Mouse (Mus musculus) neural tube, embryonic 11.5 days (tissue): ENCODE data around the gene Neu3. TPM values are rescaled to one million over a fixed set of nuclear protein-coding genes. Genes with fewer than 3 reads are reported as not detected.
A peak's percentile ranks its signal among the peaks of the same experiment; 100 is the strongest.

ENCODE experiments used
- ATAC-seq: fragments of 200-750 bp; cut with Nextera tagmentation; 2 replicates; pipeline ENCODE4 v1.8.0; 2017; ENCODE audit warnings: moderate number of reproducible peaks, mild to moderate bottlenecking, moderate TSS enrichment, moderate library complexity; ENCODE audit not compliant: insufficient read depth, low FRiP score, low TSS enrichment
- DNase-seq: peaks from one replicate; pipeline ENCODE4 v3.0.0-alpha.2; 2015; ENCODE audit warnings: low spot score
- H3K27ac ChIP-seq: fragments of 300-500 bp; sonication (generic); 2 replicates; pipeline ENCODE4 v1.5.1; 2014; ENCODE audit warnings: low read depth, mild to moderate bottlenecking, low read length
- H3K27me3 ChIP-seq: fragments of 300-500 bp; sonication (generic); 2 replicates; pipeline ENCODE4 v1.6.1; 2014; ENCODE audit warnings: mild to moderate bottlenecking, low read length, mixed read lengths; ENCODE audit not compliant: control insufficient read depth, insufficient read depth
- H3K36me3 ChIP-seq: fragments of 300-500 bp; sonication (generic); 2 replicates; pipeline ENCODE4 v1.6.1; 2014; ENCODE audit warnings: mild to moderate bottlenecking, low read length, moderate library complexity, mixed read lengths; ENCODE audit not compliant: control insufficient read depth, insufficient read depth
- H3K4me1 ChIP-seq: fragments of 300-500 bp; sonication (generic); 2 replicates; pipeline ENCODE4 v1.6.1; 2014; ENCODE audit warnings: low read length, mixed read lengths; ENCODE audit not compliant: control insufficient read depth, insufficient read depth
- H3K4me2 ChIP-seq: fragments of 300-500 bp; sonication (generic); 2 replicates; pipeline ENCODE4 v1.6.1; 2014; ENCODE audit warnings: low read depth, mild to moderate bottlenecking, moderate library complexity
- H3K4me3 ChIP-seq: fragments of 300-500 bp; sonication (generic); 2 replicates; pipeline ENCODE4 v1.5.1; 2014; ENCODE audit warnings: low read depth, low read length
- H3K9ac ChIP-seq: fragments of 300-500 bp; sonication (generic); 2 replicates; pipeline ENCODE4 v1.6.1; 2014; ENCODE audit warnings: mild to moderate bottlenecking, low read length
- H3K9me3 ChIP-seq: fragments of 300-500 bp; sonication (generic); 2 replicates; pipeline ENCODE4 v1.6.1; 2016; ENCODE audit warnings: low read length; ENCODE audit not compliant: control insufficient read depth
- WGBS: fragments of 180-500 bp; shearing (Covaris S2); extraction: QIAGEN DNeasy Blood & Tissue Kit; methylation state at CpG from one replicate; pipeline ENCODE4 v1.1.7; 2014; 5-methylcytosine and 5-hydroxymethylcytosine counted together
- polyA plus RNA-seq: library from polyadenylated mRNA; unstranded; fragments of >200 nt; fragmentation: Nextera tagmentation; extraction: Ambion mirVana; gene quantifications from 2 replicates; pipeline ENCODE4 v1.2.1, GENCODE M21; 2014

Neu3 gene
- polyA plus RNA-seq, 1 experiment from 2014 or later, result 2.0 TPM

DNA sequence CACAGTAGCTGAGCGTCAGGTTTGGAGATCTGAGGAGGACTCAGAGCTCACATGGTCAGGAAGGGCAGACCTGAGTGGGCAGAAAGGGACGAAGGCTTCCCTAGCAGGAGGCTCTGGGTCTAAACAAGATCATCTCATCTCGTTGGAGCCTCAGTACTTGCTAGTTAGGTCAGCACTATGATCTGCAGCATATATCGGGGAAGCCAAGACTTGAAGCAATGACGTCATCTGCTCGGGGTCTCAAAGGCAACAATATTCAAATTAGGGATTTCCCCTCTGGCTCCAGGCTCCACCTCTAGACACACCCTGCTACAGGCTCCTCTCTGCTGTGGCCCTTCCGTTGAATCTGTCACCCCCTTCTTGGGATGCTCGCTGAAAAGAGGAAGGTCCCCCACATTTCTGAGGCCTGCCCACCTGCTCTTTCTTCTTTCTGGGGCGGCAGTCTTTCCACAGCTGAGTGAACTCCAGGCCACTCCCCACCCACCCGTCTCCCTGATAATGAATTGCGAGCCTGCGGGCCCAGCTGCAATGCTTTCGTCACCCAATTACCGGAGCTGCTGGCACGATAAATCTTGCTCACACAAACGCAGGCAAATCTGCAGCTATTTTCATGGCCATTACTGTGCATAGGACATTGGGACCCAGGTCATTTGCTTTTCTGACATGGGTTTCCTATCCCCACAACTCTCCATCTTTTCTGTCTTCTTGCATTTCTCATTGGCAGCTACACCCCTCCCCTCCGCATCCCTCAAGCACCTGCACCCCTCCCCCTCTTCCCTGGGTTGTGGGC is 32.8 kb downstream of the Neu3 start:
- Histone ChIP-seq H3K27ac (peak overlapping the region; percentile 65; the same call in 1 of the 2 replicates), H3K9me3 (no peaks in the 10 kb centered on the region), H3K36me3 (no peaks in the 10 kb centered on the region), H3K4me2 (peak overlapping the region; percentile 26), H3K27me3 (no peaks in the 10 kb centered on the region), H3K9ac (no peak overlapping the region), H3K4me1 (peaks cover 6% of the 10 kb centered on the region; the same call in 1 of the 2 replicates), H3K4me3 (no peak overlapping the region)
- ATAC-seq (peak; percentile 77), DNase-seq (peak; percentile 77)
- 10% methylated on average over 17 of the region's 17 CpGs for WGBS

DNA sequence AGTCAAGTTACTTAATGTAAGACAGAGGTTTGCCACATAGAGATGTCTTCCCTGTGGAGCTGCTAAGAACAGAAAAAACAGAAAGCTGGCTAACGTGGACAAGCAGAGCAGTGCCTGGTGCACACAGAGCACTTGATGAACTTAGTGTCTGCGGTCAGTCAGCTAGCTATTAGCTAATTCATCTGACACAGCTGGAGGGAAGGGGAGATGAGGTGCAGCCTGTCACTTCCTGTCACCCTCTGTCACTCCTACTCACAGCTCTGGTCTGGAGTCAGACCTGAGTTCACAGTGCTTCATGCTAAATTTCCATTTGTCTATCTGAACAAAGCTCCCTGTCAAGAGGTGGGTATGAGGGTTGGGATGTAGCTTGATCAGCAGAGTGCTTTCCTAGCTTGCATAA is 34.1 kb downstream of the Neu3 start:
- Histone ChIP-seq H3K36me3 (no peaks in the 10 kb centered on the region), H3K4me2 (no peak overlapping the region), H3K9ac (no peak overlapping the region), H3K27me3 (no peaks in the 10 kb centered on the region), H3K4me3 (no peak overlapping the region), H3K4me1 (peaks cover 6% of the 10 kb centered on the region; the same call in 1 of the 2 replicates), H3K9me3 (no peaks in the 10 kb centered on the region), H3K27ac (no peak overlapping the region)
- WGBS, result 50% methylated on average over 2 of the region's 2 CpGs
- ATAC-seq (no peak), DNase-seq (no peak)

GRCm38 (mm10) chr7:99790816-99791215 is 37.4 kb downstream of the Neu3 start:
- 60% methylated on average over 10 of the region's 10 CpGs for WGBS
- Histone ChIP-seq H3K4me2 (no peak overlapping the region), H3K27me3 (no peaks in the 10 kb centered on the region), H3K27ac (peak overlapping the region; percentile 71), H3K4me1 (peaks cover 2% of the 10 kb centered on the region; the same call in 1 of the 2 replicates), H3K36me3 (no peaks in the 10 kb centered on the region), H3K4me3 (no peak overlapping the region), H3K9ac (no peak overlapping the region), H3K9me3 (no peaks in the 10 kb centered on the region)
- DNase-seq (peak; percentile 40), ATAC-seq (0 out of 2 replicates have a peak, but pooled peaks have one; percentile 51)

DNA sequence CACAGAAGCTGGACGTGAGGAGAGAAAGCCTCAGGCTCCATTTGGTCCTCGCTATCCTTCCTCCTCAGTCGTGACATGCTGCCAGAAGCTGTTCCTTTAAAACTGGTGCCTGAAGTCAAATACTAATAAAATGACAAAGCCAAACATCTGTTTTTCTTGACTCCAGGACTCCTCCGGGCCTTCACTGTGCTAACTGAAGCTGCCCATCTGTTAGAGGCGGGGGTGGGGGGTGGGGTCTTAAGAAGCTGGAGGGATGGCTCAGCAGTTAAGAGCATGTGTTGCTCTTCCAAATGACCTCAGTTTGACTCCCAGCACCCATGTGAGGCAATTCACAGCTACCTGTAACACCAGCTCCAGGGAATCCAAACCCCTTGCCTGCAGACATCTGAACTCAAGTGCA is 39.7 kb downstream of the Neu3 start:
- no peak for ATAC-seq
- no peaks in the 10 kb centered on the region for H3K36me3 ChIP-seq
- no peak for DNase-seq
- no peak overlapping the region for H3K9ac ChIP-seq
- no peak overlapping the region for H3K27ac ChIP-seq
- no peak overlapping the region for H3K4me2 ChIP-seq
- H3K4me1 ChIP-seq, result no peaks in the 10 kb centered on the region
- H3K9me3 ChIP-seq, result no peaks in the 10 kb centered on the region
- H3K4me3 ChIP-seq, result no peak overlapping the region
- WGBS, result 32% methylated on average over 5 of the region's 5 CpGs
- no peaks in the 10 kb centered on the region for H3K27me3 ChIP-seq

- H3K4me1 ChIP-seq, result no peaks in the 10 kb centered on the region
- no peaks in the 10 kb centered on the region for H3K9me3 ChIP-seq
- H3K4me3 ChIP-seq, result no peak overlapping the region
- 34% methylated on average over 2 of the region's 2 CpGs for WGBS
- H3K27ac ChIP-seq, result no peak overlapping the region
- DNase-seq (no peak), ATAC-seq (no peak)
- H3K27me3 ChIP-seq, result no peaks in the 10 kb centered on the region
- H3K9ac ChIP-seq, result no peak overlapping the region
- no peaks in the 10 kb centered on the region for H3K36me3 ChIP-seq
- H3K4me2 ChIP-seq, result no peak overlapping the region
These were observed 40.3 kb downstream of the Neu3 start for GRCm38 (mm10) chr7:99787935-99788334.

GRCm38 (mm10) chr7:99786774-99787173 is 41.4 kb downstream of the Neu3 start:
- ATAC-seq (no peak), DNase-seq (no peak)
- H3K4me3 ChIP-seq, result no peak overlapping the region
- H3K9me3 ChIP-seq, result no peaks in the 10 kb centered on the region
- H3K27me3 ChIP-seq, result no peaks in the 10 kb centered on the region
- no peak overlapping the region for H3K27ac ChIP-seq
- no peak overlapping the region for H3K4me2 ChIP-seq
- no peaks in the 10 kb centered on the region for H3K4me1 ChIP-seq
- no peak overlapping the region for H3K9ac ChIP-seq
- WGBS, result 91% methylated on average over 3 of the region's 3 CpGs
- no peaks in the 10 kb centered on the region for H3K36me3 ChIP-seq

GRCm38 (mm10) chr7:99785553-99785952 is 42.7 kb downstream of the Neu3 start:
- Histone ChIP-seq H3K4me1 (no peaks in the 10 kb centered on the region), H3K27ac (no peak overlapping the region), H3K9me3 (no peaks in the 10 kb centered on the region), H3K9ac (no peak overlapping the region), H3K4me2 (no peak overlapping the region), H3K4me3 (no peak overlapping the region), H3K36me3 (no peaks in the 10 kb centered on the region), H3K27me3 (no peaks in the 10 kb centered on the region)
- ATAC-seq, result no peak
- no peak for DNase-seq
- WGBS, result 86% methylated on average over 3 of the region's 3 CpGs

- 88% methylated on average over 7 of the region's 7 CpGs for WGBS
These were observed 44.8 kb downstream of the Neu3 start for GRCm38 (mm10) chr7:99783421-99783820.

DNA sequence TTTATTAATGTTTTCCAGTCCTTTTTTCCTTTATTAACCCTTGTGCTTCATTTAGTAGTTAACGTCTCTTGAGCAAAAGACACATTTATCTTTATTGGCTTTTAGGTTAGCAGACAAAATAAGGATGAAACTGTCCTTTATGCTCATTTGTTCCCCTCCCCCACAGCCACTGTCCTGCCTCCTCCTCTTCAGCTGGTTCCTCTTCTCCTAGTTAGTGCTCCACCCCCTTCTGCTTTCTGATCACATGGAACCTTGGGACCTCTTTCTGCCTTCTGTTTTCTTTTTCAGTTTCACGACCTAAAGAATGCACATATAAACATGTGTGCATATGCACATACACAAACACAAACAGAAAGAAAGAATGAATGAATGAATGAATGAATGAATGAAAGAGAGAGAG is 46.3 kb downstream of the Neu3 start:
- WGBS, result 72% methylated on average over 2 of the region's 2 CpGs
- DNase-seq, result no peak
- Histone ChIP-seq H3K9ac (no peak overlapping the region), H3K4me2 (no peak overlapping the region), H3K27ac (no peak overlapping the region), H3K36me3 (no peaks in the 10 kb centered on the region), H3K4me3 (no peak overlapping the region), H3K27me3 (no peaks in the 10 kb centered on the region), H3K4me1 (no peaks in the 10 kb centered on the region), H3K9me3 (no peaks in the 10 kb centered on the region)
- ATAC-seq, result no peak

More at GRCm38 (mm10) chr7:99783421-99783820, 44.8 kb downstream of the Neu3 start:
- Histone ChIP-seq H3K27me3 (no peaks in the 10 kb centered on the region), H3K9ac (no peak overlapping the region), H3K4me2 (no peak overlapping the region), H3K27ac (no peak overlapping the region), H3K9me3 (no peaks in the 10 kb centered on the region), H3K4me1 (no peaks in the 10 kb centered on the region), H3K4me3 (no peak overlapping the region), H3K36me3 (no peaks in the 10 kb centered on the region)
- no peak for DNase-seq
- ATAC-seq, result no peak
